Mouse (Mus musculus) hindbrain, embryonic 16.5 days (tissue): Measurements from ENCODE around the gene Cracr2b. TPM values are rescaled to one million over a fixed set of nuclear protein-coding genes. Genes with fewer than 3 reads are reported as not detected.

Experiments
- ATAC-seq: fragments of 200-750 bp; cut with Nextera tagmentation; 2 replicates; pipeline ENCODE4 v1.8.0; 2017; ENCODE audit warnings: moderate TSS enrichment, moderate library complexity
- H3K27ac ChIP-seq: fragments of 300-500 bp; sonication (generic); 2 replicates; pipeline ENCODE4 v1.5.1; 2014; ENCODE audit warnings: low read depth, mild to moderate bottlenecking, control low read depth, low read length, moderate library complexity
- H3K27me3 ChIP-seq: fragments of 300-500 bp; sonication (generic); replicated peaks from 2 replicates; pipeline ENCODE4 v1.6.1; 2014; ENCODE audit warnings: low read length; ENCODE audit not compliant: control insufficient read depth, insufficient read depth
- H3K36me3 ChIP-seq: fragments of 300-500 bp; sonication (generic); 2 replicates; pipeline ENCODE4 v1.6.1; 2014; ENCODE audit warnings: mild to moderate bottlenecking, low read length, moderate library complexity, mixed read lengths; ENCODE audit not compliant: control insufficient read depth, insufficient read depth
- H3K4me1 ChIP-seq: fragments of 300-500 bp; sonication (generic); 2 replicates; pipeline ENCODE4 v1.6.1; 2014; ENCODE audit warnings: low read depth, low read length; ENCODE audit not compliant: control insufficient read depth, insufficient read depth
- H3K4me2 ChIP-seq: fragments of 300-500 bp; sonication (generic); 2 replicates; pipeline ENCODE4 v1.6.1; 2014; ENCODE audit warnings: mild to moderate bottlenecking, low read length, control low read depth, moderate library complexity
- H3K4me3 ChIP-seq: fragments of 300-500 bp; sonication (generic); 2 replicates; pipeline ENCODE4 v1.5.1; 2014; ENCODE audit warnings: mild to moderate bottlenecking, low read length, control low read depth, moderate library complexity
- H3K9ac ChIP-seq: fragments of 300-500 bp; sonication (generic); 2 replicates; pipeline ENCODE4 v1.6.1; 2014; ENCODE audit warnings: low read depth, mild to moderate bottlenecking, control low read depth, low read length, moderate library complexity
- H3K9me3 ChIP-seq: fragments of 300-500 bp; sonication (generic); 2 replicates; pipeline ENCODE4 v1.6.1; 2014; ENCODE audit warnings: mild to moderate bottlenecking, low read length, moderate library complexity; ENCODE audit not compliant: control insufficient read depth
- WGBS: fragments of 180-500 bp; shearing (Covaris S2); extraction: QIAGEN DNeasy Blood & Tissue Kit; methylation state at CpG from one replicate; pipeline ENCODE4 v1.1.7; 2014; 5-methylcytosine and 5-hydroxymethylcytosine counted together
- polyA plus RNA-seq: library from polyadenylated mRNA; unstranded; fragments of >200 nt; fragmentation: Nextera tagmentation; extraction: Ambion mirVana; gene quantifications from 2 replicates; pipeline ENCODE4 v1.2.1, GENCODE M21; 2015

The Cracr2b gene
- polyA plus RNA-seq, 1 experiment from 2014 or later, result 10.8 TPM

- Histone ChIP-seq H3K27ac (no peak overlapping the region), H3K9me3 (no peaks in the 10 kb centered on the region), H3K4me1 (no peaks in the 10 kb centered on the region), H3K4me3 (no peak overlapping the region), H3K36me3 (0 out of 2 replicates have a peak, but pooled peaks cover 3% of the 10 kb centered on the region), H3K9ac (no peak overlapping the region), H3K27me3 (no peaks in the 10 kb centered on the region), H3K4me2 (no peak overlapping the region)
- 87% methylated on average over 7 of the region's 7 CpGs for WGBS
- ATAC-seq, result no peak
Observed at GRCm38 (mm10) chr7:141501820-141502555, 41.1 kb downstream of the Cracr2b start.

- H3K27ac ChIP-seq, result no peak overlapping the region
- 89% methylated on average over 5 of the region's 5 CpGs for WGBS
Observed at GRCm38 (mm10) chr7:141502556-141502905, 41.6 kb downstream of the Cracr2b start.

DNA sequence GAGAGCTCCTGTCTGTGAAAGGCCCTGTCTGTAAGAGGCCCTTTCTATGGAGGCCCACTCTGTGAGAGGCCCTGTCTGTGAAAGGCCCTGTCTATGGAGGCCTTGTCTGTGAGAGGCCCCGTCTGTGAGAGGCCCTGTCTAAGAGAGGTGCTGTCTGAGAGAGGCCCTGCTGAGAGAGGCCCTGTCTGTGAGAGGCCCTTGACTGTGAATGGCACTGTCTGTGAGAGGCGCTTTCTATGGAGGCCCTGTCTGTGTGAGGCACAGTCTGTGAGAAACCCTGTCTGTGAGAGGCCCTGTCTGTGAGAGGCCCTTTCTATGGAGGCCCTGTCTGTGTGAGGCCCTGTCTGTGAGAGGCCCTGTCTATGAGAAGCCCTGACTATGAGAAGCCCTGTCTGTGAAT, 45.4 kb downstream of the Cracr2b start:
- 0 out of 2 replicates have a peak, but pooled peaks cover 5% of the 10 kb centered on the region for H3K36me3 ChIP-seq
- no peaks in the 10 kb centered on the region for H3K9me3 ChIP-seq
- no peak overlapping the region for H3K9ac ChIP-seq
- no peaks in the 10 kb centered on the region for H3K27me3 ChIP-seq
- no peaks in the 10 kb centered on the region for H3K4me1 ChIP-seq
- H3K4me3 ChIP-seq, result no peak overlapping the region
- H3K27ac ChIP-seq, result no peak overlapping the region
- ATAC-seq, result no peak
- no peak overlapping the region for H3K4me2 ChIP-seq
- WGBS, result 66% methylated on average over 2 of the region's 2 CpGs

More at GRCm38 (mm10) chr7:141502556-141502905, 41.6 kb downstream of the Cracr2b start:
- Histone ChIP-seq H3K9ac (no peak overlapping the region), H3K4me1 (no peaks in the 10 kb centered on the region), H3K4me3 (no peak overlapping the region), H3K9me3 (no peaks in the 10 kb centered on the region), H3K27me3 (no peaks in the 10 kb centered on the region), H3K4me2 (no peak overlapping the region), H3K36me3 (0 out of 2 replicates have a peak, but pooled peaks cover 3% of the 10 kb centered on the region)
- ATAC-seq, result no peak

GRCm38 (mm10) chr7:141508160-141508559, 47.3 kb downstream of the Cracr2b start:
- no peak overlapping the region for H3K27ac ChIP-seq
- H3K9me3 ChIP-seq, result no peaks in the 10 kb centered on the region
- no peak for ATAC-seq
- no peaks in the 10 kb centered on the region for H3K4me1 ChIP-seq
- H3K4me3 ChIP-seq, result no peak overlapping the region
- no peak overlapping the region for H3K4me2 ChIP-seq
- no peaks in the 10 kb centered on the region for H3K27me3 ChIP-seq
- 0 out of 2 replicates have a peak, but pooled peaks cover 2% of the 10 kb centered on the region for H3K36me3 ChIP-seq
- H3K9ac ChIP-seq, result no peak overlapping the region

GRCm38 (mm10) chr7:141510196-141510595, 49.3 kb downstream of the Cracr2b start:
- Histone ChIP-seq H3K4me2 (no peak overlapping the region), H3K9ac (no peak overlapping the region), H3K36me3 (0 out of 2 replicates have a peak, but pooled peaks cover 4% of the 10 kb centered on the region), H3K27ac (no peak overlapping the region), H3K27me3 (no peaks in the 10 kb centered on the region), H3K4me3 (no peak overlapping the region), H3K9me3 (no peaks in the 10 kb centered on the region), H3K4me1 (no peaks in the 10 kb centered on the region)
- no peak for ATAC-seq
- 90% methylated on average over 5 of the region's 5 CpGs for WGBS

DNA sequence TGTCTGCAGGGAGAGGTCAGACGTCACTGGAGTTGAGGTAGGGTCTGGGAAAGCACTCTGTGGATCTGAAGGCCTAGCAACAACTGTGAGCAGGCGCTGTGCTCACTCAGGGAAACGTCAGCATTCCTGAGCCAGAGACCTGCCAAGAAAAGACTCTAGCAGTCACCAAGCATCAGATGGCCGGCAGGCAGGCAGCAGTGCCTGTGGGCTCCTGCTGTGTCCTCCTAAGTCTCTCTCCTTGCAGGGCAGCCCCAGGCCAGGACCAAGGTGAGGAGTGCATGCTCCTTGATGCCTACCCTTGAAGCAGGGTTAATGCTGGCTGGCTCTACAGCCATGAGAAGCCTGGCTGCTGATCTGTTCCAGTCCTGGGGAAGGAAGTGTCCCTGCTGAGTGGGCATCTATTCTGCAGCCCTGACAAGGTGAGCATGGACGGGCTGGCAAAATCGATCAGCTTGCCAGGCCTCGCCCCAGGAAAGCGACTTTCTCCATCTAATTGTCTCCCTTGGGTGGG, 49.8 kb downstream of the Cracr2b start:
- Histone ChIP-seq H3K4me3 (no peak overlapping the region), H3K9me3 (no peaks in the 10 kb centered on the region), H3K27ac (no peak overlapping the region), H3K9ac (no peak overlapping the region), H3K36me3 (0 out of 2 replicates have a peak, but pooled peaks cover 4% of the 10 kb centered on the region), H3K4me1 (no peaks in the 10 kb centered on the region), H3K27me3 (no peaks in the 10 kb centered on the region), H3K4me2 (no peak overlapping the region)
- 70% methylated on average over 8 of the region's 8 CpGs for WGBS
- no peak for ATAC-seq

Other genes with a start within 250 kb of the Cracr2b start
- 0.35 and 0.89 TPM in 2 replicates for gene Lmntd2, start 247.0 kb upstream of the Cracr2b start, polyA plus RNA-seq
- gene Rassf7, start 245.2 kb upstream of the Cracr2b start, polyA plus RNA-seq, result 22.8 and 25.9 TPM in 2 replicates
- 57.1 and 67.4 TPM in 2 replicates for gene Phrf1, start 232.3 kb upstream of the Cracr2b start, polyA plus RNA-seq
- gene Irf7, start 194.6 kb upstream of the Cracr2b start, polyA plus RNA-seq, result 1.8 and 2.0 TPM in 2 replicates
- 0.29 TPM in 1 of 2 replicates, not detected in the other for gene Cdhr5, start 184.3 kb upstream of the Cracr2b start, polyA plus RNA-seq
- gene Sct, start 182.0 kb upstream of the Cracr2b start, polyA plus RNA-seq, result 3.5 and 6.1 TPM in 2 replicates
- 0.64 and 1.00 TPM in 2 replicates for gene Drd4, start 169.1 kb upstream of the Cracr2b start, polyA plus RNA-seq
- gene Deaf1, start 133.4 kb upstream of the Cracr2b start, polyA plus RNA-seq, result 202 and 206 TPM in 2 replicates
- gene Tmem80, start 133.4 kb upstream of the Cracr2b start, polyA plus RNA-seq, result 48.2 and 52.2 TPM in 2 replicates
- gene Eps8l2, start 122.2 kb upstream of the Cracr2b start, polyA plus RNA-seq, result 2.5 and 3.1 TPM in 2 replicates
- gene Taldo1, start 68.9 kb upstream of the Cracr2b start, polyA plus RNA-seq, result 276 and 284 TPM in 2 replicates
- gene Gatd1, start 47.0 kb upstream of the Cracr2b start, polyA plus RNA-seq, result 51.8 and 55.2 TPM in 2 replicates
- 226 and 245 TPM in 2 replicates for gene Cend1, start 31.6 kb upstream of the Cracr2b start, polyA plus RNA-seq
- 96.3 and 104 TPM in 2 replicates for gene Slc25a22, start 23.2 kb upstream of the Cracr2b start, polyA plus RNA-seq
- gene Pidd1, start 17.1 kb upstream of the Cracr2b start, polyA plus RNA-seq, result 2.8 and 4.5 TPM in 2 replicates
- 602 and 645 TPM in 2 replicates for gene Rplp2, start 13.7 kb upstream of the Cracr2b start, polyA plus RNA-seq
- 20.0 and 20.9 TPM in 2 replicates for gene Pnpla2, start 5.9 kb upstream of the Cracr2b start, polyA plus RNA-seq
- 23.0 and 24.7 TPM in 2 replicates for gene Cd151, start 6.3 kb downstream of the Cracr2b start, polyA plus RNA-seq
- gene Polr2l, start 14.0 kb downstream of the Cracr2b start, polyA plus RNA-seq, result 72.4 and 75.8 TPM in 2 replicates
- gene Tspan4, start 14.1 kb downstream of the Cracr2b start, polyA plus RNA-seq, result 68.3 and 71.0 TPM in 2 replicates
- gene Chid1, start 78.8 kb downstream of the Cracr2b start, polyA plus RNA-seq, result 54.4 and 56.7 TPM in 2 replicates
- 118 and 136 TPM in 2 replicates for gene Ap2a2, start 101.1 kb downstream of the Cracr2b start, polyA plus RNA-seq
- gene Muc6, start 194.2 kb downstream of the Cracr2b start, polyA plus RNA-seq, result 0.19 and 0.29 TPM in 2 replicates
- gene Muc2, start 229.2 kb downstream of the Cracr2b start, polyA plus RNA-seq, result 0.40 and 0.58 TPM in 2 replicates